26 mouse cellular contexts compared by ENCODE assay signal in genomic region chr1:33843823-33844222, GRCm38 (mm10). TPM values are rescaled to one million over a fixed set of nuclear protein-coding genes. Genes with fewer than 3 reads are reported as not detected.
A peak's percentile ranks its signal among the peaks of the same experiment; 100 is the strongest.
DNase-seq lines count a peak whose midpoint lies in the region; ATAC-seq and TF ChIP-seq lines count a peak whose summit lies in the region.
"Had no signal": no experiment of that assay in that cellular context is flagged by ENCODE, and none has a peak within 500 bp of the region (broad histone marks: within the 10 kb centered on the region; RNA-seq: fewer than 3 reads in every experiment).

No protein-coding gene starts in this region.

- DNase-seq in heart, adult 11 months, result peak; percentile 6
- DNase-seq in heart, adult 9 months (ENCODE audit: low spot score in 2 of 2), result no peak
- DNase-seq in midbrain, postnatal 0 days (ENCODE audit: low spot score), result peak; percentile 22
- DNase-seq in gastrocnemius, postnatal 36 days, result no peak
- DNase-seq: adrenal gland, adult 8-10 months; adrenal gland, postnatal 25 days; cerebellum, adult 11 months; cerebellum, adult 2 months; cerebellum, postnatal 36 days; embryo, embryonic 11 days; gastrocnemius, postnatal 10 days; heart, adult 18-20 months; heart, postnatal 14 days; heart, postnatal 4 days; kidney, adult 11 months; kidney, adult 8-10 months had no signal

- no peaks in the 10 kb centered on the region for H3K4me1 ChIP-seq in forebrain, embryonic 13.5 days
- H3K4me1 ChIP-seq in forebrain, embryonic 12.5 days, result no peaks in the 10 kb centered on the region
- no peaks in the 10 kb centered on the region for H3K4me1 ChIP-seq in midbrain, postnatal 0 days (ENCODE audit: insufficient read depth, low read length)
- H3K4me1 ChIP-seq in midbrain, embryonic 16.5 days (ENCODE audit: control insufficient read depth, insufficient read depth, low read length), result no peaks in the 10 kb centered on the region
- H3K4me1 ChIP-seq in forebrain, embryonic 16.5 days (replicated peaks; ENCODE audit: control insufficient read depth, insufficient read depth, low read length), result no peaks in the 10 kb centered on the region
- H3K4me1 ChIP-seq: heart, embryonic 10.5 days; heart, embryonic 13.5 days; hindbrain, embryonic 12.5 days; hindbrain, embryonic 15.5 days; intestine, embryonic 15.5 days had no signal

- TF ChIP-seq CTCF in midbrain, postnatal 0 days (IDR thresholded peaks at IDR 0.05), result no peak

- ATAC-seq in forebrain, embryonic 13.5 days, result peak; percentile 81
- no peak for ATAC-seq in forebrain, embryonic 12.5 days (ENCODE audit: low FRiP score)
- no peak for ATAC-seq in midbrain, postnatal 0 days (ENCODE audit: low FRiP score)
- no peak for ATAC-seq in midbrain, embryonic 16.5 days
- peak; percentile 79 for ATAC-seq in forebrain, embryonic 16.5 days
- ATAC-seq: activated CD4-positive, CD25-positive, alpha-beta regulatory T cell, adult 4 months; intestine, embryonic 15.5 days had no signal

- intact Hi-C loops in gastrocnemius, postnatal 36 days (cut with DNase I), result no loop called here

- WGBS in forebrain, embryonic 13.5 days, result 64% methylated on average over 6 of the region's 6 CpGs
- WGBS in forebrain, embryonic 12.5 days, result 75% methylated on average over 6 of the region's 6 CpGs
- 71% methylated on average over 6 of the region's 6 CpGs for WGBS in midbrain, postnatal 0 days
- 72% methylated on average over 6 of the region's 6 CpGs for WGBS in midbrain, embryonic 16.5 days
- 41% methylated on average over 6 of the region's 6 CpGs for WGBS in forebrain, embryonic 16.5 days

- H3K4me3 ChIP-seq in forebrain, embryonic 13.5 days, result no peak overlapping the region
- no peak overlapping the region for H3K4me3 ChIP-seq in forebrain, embryonic 12.5 days (replicated peaks)
- H3K4me3 ChIP-seq in midbrain, postnatal 0 days (ENCODE audit: low read depth, low read length), result no peak overlapping the region
- H3K4me3 ChIP-seq in midbrain, embryonic 16.5 days (ENCODE audit: low read depth, low read length), result no peak overlapping the region
- H3K4me3 ChIP-seq in forebrain, embryonic 16.5 days (replicated peaks; ENCODE audit: low read length), result no peak overlapping the region
- H3K4me3 ChIP-seq: heart, embryonic 10.5 days; heart, embryonic 13.5 days; hindbrain, embryonic 12.5 days; hindbrain, embryonic 15.5 days; intestine, embryonic 15.5 days had no signal

- no peaks in the 10 kb centered on the region for H3K36me3 ChIP-seq in forebrain, embryonic 13.5 days (ENCODE audit: poor library complexity, severe bottlenecking)
- H3K36me3 ChIP-seq in forebrain, embryonic 12.5 days (replicated peaks), result no peaks in the 10 kb centered on the region
- H3K36me3 ChIP-seq in midbrain, postnatal 0 days (ENCODE audit: insufficient read depth, low read length), result no peaks in the 10 kb centered on the region
- H3K36me3 ChIP-seq in midbrain, embryonic 16.5 days (ENCODE audit: control insufficient read depth, insufficient read depth, low read length), result no peaks in the 10 kb centered on the region
- no peaks in the 10 kb centered on the region for H3K36me3 ChIP-seq in forebrain, embryonic 16.5 days (ENCODE audit: control insufficient read depth, insufficient read depth)
- H3K36me3 ChIP-seq: heart, embryonic 10.5 days; heart, embryonic 13.5 days; hindbrain, embryonic 12.5 days; hindbrain, embryonic 15.5 days; intestine, embryonic 15.5 days had no signal

- no peaks in the 10 kb centered on the region for H3K27me3 ChIP-seq in forebrain, embryonic 13.5 days
- no peaks in the 10 kb centered on the region for H3K27me3 ChIP-seq in forebrain, embryonic 12.5 days
- no peaks in the 10 kb centered on the region for H3K27me3 ChIP-seq in midbrain, postnatal 0 days (ENCODE audit: insufficient read depth, low read length)
- no peaks in the 10 kb centered on the region for H3K27me3 ChIP-seq in midbrain, embryonic 16.5 days (ENCODE audit: control insufficient read depth, insufficient read depth, low read depth, low read length)
- H3K27me3 ChIP-seq in forebrain, embryonic 16.5 days (replicated peaks; ENCODE audit: control insufficient read depth, insufficient read depth, low read length), result no peaks in the 10 kb centered on the region
- H3K27me3 ChIP-seq: heart, embryonic 13.5 days; hindbrain, embryonic 12.5 days; hindbrain, embryonic 15.5 days; intestine, embryonic 15.5 days had no signal

- H3K9me3 ChIP-seq in forebrain, embryonic 13.5 days (replicated peaks), result no peaks in the 10 kb centered on the region
- H3K9me3 ChIP-seq in forebrain, embryonic 12.5 days, result no peaks in the 10 kb centered on the region
- no peaks in the 10 kb centered on the region for H3K9me3 ChIP-seq in midbrain, postnatal 0 days (ENCODE audit: low read length)
- no peaks in the 10 kb centered on the region for H3K9me3 ChIP-seq in midbrain, embryonic 16.5 days (replicated peaks; ENCODE audit: control insufficient read depth, low read length, poor library complexity, severe bottlenecking)
- no peaks in the 10 kb centered on the region for H3K9me3 ChIP-seq in forebrain, embryonic 16.5 days (ENCODE audit: control insufficient read depth, low read length)
- H3K9me3 ChIP-seq: heart, embryonic 10.5 days; heart, embryonic 13.5 days; hindbrain, embryonic 12.5 days; hindbrain, embryonic 15.5 days; intestine, embryonic 15.5 days had no signal

- H3K4me2 ChIP-seq in forebrain, embryonic 13.5 days, result no peak overlapping the region
- no peak overlapping the region for H3K4me2 ChIP-seq in forebrain, embryonic 12.5 days
- H3K4me2 ChIP-seq in midbrain, postnatal 0 days (ENCODE audit: low read depth, low read length, poor library complexity, severe bottlenecking), result no peak overlapping the region
- H3K4me2 ChIP-seq in midbrain, embryonic 16.5 days (ENCODE audit: low read length), result no peak overlapping the region
- H3K4me2 ChIP-seq in forebrain, embryonic 16.5 days (ENCODE audit: low read length), result no peak overlapping the region
- H3K4me2 ChIP-seq: heart, embryonic 13.5 days; hindbrain, embryonic 12.5 days; hindbrain, embryonic 15.5 days; intestine, embryonic 15.5 days had no signal

- H3K9ac ChIP-seq in forebrain, embryonic 13.5 days, result no peak overlapping the region
- H3K9ac ChIP-seq in forebrain, embryonic 12.5 days, result no peak overlapping the region
- H3K9ac ChIP-seq in midbrain, postnatal 0 days (replicated peaks; ENCODE audit: low read length, poor library complexity, severe bottlenecking), result no peak overlapping the region
- H3K9ac ChIP-seq in midbrain, embryonic 16.5 days (ENCODE audit: low read depth, low read length), result no peak overlapping the region
- H3K9ac ChIP-seq in forebrain, embryonic 16.5 days (replicated peaks; ENCODE audit: low read depth, low read length), result no peak overlapping the region
- H3K9ac ChIP-seq: heart, embryonic 13.5 days; hindbrain, embryonic 12.5 days; hindbrain, embryonic 15.5 days; intestine, embryonic 15.5 days had no signal

- H3K27ac ChIP-seq in forebrain, embryonic 13.5 days, result no peak overlapping the region
- H3K27ac ChIP-seq in forebrain, embryonic 12.5 days, result no peak overlapping the region
- H3K27ac ChIP-seq in midbrain, postnatal 0 days (ENCODE audit: low read depth, low read length), result no peak overlapping the region
- no peak overlapping the region for H3K27ac ChIP-seq in midbrain, embryonic 16.5 days (ENCODE audit: low read length)
- H3K27ac ChIP-seq in forebrain, embryonic 16.5 days (ENCODE audit: low read length), result no peak overlapping the region
- H3K27ac ChIP-seq: heart, embryonic 10.5 days; heart, embryonic 13.5 days; hindbrain, embryonic 12.5 days; hindbrain, embryonic 15.5 days; intestine, embryonic 15.5 days had no signal

RNA-seq across cellular contexts. Expression of gene Zfp451, which starts 29.4 kb away (rescaled TPM):
- 37.2 and 43.4 TPM in 2 replicates for polyA plus RNA-seq in forebrain, embryonic 13.5 days (2015; fragmentation: Nextera tagmentation; extraction: Ambion mirVana)
- polyA plus RNA-seq in forebrain, embryonic 12.5 days (2016; fragmentation: Nextera tagmentation; extraction: Ambion mirVana), result 51.9 and 55.6 TPM in 2 replicates
- total RNA-seq in midbrain, postnatal 0 days (2014; rRNA removed), result 78.8 and 101 TPM in 2 replicates
- 29.2 and 34.2 TPM in 2 replicates for polyA plus RNA-seq in midbrain, postnatal 0 days (2015; fragmentation: Nextera tagmentation; extraction: Ambion mirVana)
- 44.2 and 51.2 TPM in 2 replicates for polyA plus RNA-seq in midbrain, embryonic 16.5 days (2015; fragmentation: Nextera tagmentation; extraction: Ambion mirVana)
- 50.9 and 56.8 TPM in 2 replicates for polyA plus RNA-seq in forebrain, embryonic 16.5 days (2015; fragmentation: Nextera tagmentation; extraction: Ambion mirVana)
- 10 to 100 TPM in 1 of 2 experiments, 1 to 10 TPM in 1; 7.7 to 10.2 TPM for total RNA-seq in gastrocnemius, postnatal 36 days (2021)

Comparison
In these comparisons a context has a peak if more than half of its experiments do, and no peak if none do; other contexts are left out.
1. ATAC-seq: peak in forebrain, embryonic 13.5 days (single experiment) and forebrain, embryonic 16.5 days (single experiment); none in forebrain, embryonic 12.5 days (single experiment), midbrain, postnatal 0 days (single experiment) and midbrain, embryonic 16.5 days (single experiment).
2. DNase-seq: peak in heart, adult 11 months (single experiment) and midbrain, postnatal 0 days (single experiment); none in heart, adult 9 months (0 of 2) and gastrocnemius, postnatal 36 days (0 of 2).